Mouse (Mus musculus) neural tube, embryonic 15.5 days (tissue): ENCODE measurements around the gene Rrp7a. TPM values are rescaled to one million over a fixed set of nuclear protein-coding genes. Genes with fewer than 3 reads are reported as not detected.

Experiments used
- ATAC-seq: fragments of 200-750 bp; cut with Nextera tagmentation; 2 replicates; pipeline ENCODE4 v1.8.0; 2017; ENCODE audit warnings: mild to moderate bottlenecking, moderate TSS enrichment, moderate library complexity; ENCODE audit not compliant: low FRiP score
- H3K27ac ChIP-seq: fragments of 300-500 bp; sonication (generic); replicated peaks from 2 replicates; pipeline ENCODE4 v1.5.1; 2015; ENCODE audit warnings: mild to moderate bottlenecking, inconsistent platforms
- H3K27me3 ChIP-seq: fragments of 300-500 bp; sonication (generic); replicated peaks from 2 replicates; pipeline ENCODE4 v1.6.1; 2015; ENCODE audit warnings: inconsistent platforms
- H3K36me3 ChIP-seq: fragments of 300-500 bp; sonication (generic); 2 replicates; pipeline ENCODE4 v1.6.1; 2015; ENCODE audit warnings: inconsistent platforms
- H3K4me1 ChIP-seq: fragments of 300-500 bp; sonication (generic); 2 replicates; pipeline ENCODE4 v1.6.1; 2015; ENCODE audit warnings: inconsistent platforms
- H3K4me2 ChIP-seq: fragments of 300-500 bp; sonication (generic); 2 replicates; pipeline ENCODE4 v1.6.1; 2015; ENCODE audit warnings: inconsistent platforms, mild to moderate bottlenecking, moderate library complexity
- H3K4me3 ChIP-seq: fragments of 300-500 bp; sonication (generic); replicated peaks from 2 replicates; pipeline ENCODE4 v1.5.1; 2015; ENCODE audit warnings: mild to moderate bottlenecking, inconsistent platforms
- H3K9ac ChIP-seq: fragments of 300-500 bp; sonication (generic); replicated peaks from 2 replicates; pipeline ENCODE4 v1.6.1; 2015; ENCODE audit warnings: mild to moderate bottlenecking, inconsistent platforms
- H3K9me3 ChIP-seq: fragments of 300-500 bp; sonication (generic); replicated peaks from 2 replicates; pipeline ENCODE4 v1.6.1; 2016; ENCODE audit warnings: inconsistent platforms
- WGBS: fragments of 180-500 bp; shearing (Covaris S2); methylation state at CpG from one replicate; pipeline ENCODE4 v1.1.7; 2015; ENCODE audit warnings: mixed read lengths; 5-methylcytosine and 5-hydroxymethylcytosine counted together
- polyA plus RNA-seq: library from polyadenylated mRNA; unstranded; fragments of >200 nt; fragmentation: Nextera tagmentation; extraction: Ambion mirVana; gene quantifications from 2 replicates; pipeline ENCODE4 v1.2.1, GENCODE M21; 2015

The Rrp7a gene
- polyA plus RNA-seq, 1 experiment from 2014 or later: 77.4 TPM

DNA sequence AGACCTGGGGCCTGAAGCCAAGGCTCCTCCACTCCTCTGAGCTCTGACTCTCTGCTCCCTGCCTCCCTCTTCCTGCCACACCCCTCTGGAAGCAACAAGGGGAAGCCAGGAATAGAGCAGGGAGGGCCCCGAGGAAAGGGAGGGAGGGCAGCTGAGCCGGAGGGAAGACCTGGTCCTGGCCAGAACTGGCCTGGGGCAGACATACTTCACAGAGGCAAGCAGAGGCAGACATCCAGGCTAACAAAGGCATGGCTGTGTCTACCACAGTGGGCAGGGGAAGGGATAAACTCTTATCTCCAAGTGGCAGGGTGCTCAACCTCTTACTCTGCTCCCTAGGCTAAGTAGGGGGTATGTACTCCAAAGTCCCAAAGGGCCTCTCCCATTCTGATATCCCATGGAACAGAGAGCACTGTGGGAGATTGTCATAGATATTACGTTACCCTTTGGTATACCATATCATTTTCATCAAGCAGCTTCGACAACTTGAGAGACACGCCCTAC lies 42.4 kb upstream of the Rrp7a start:
- 83% methylated on average over 5 of the region's 5 CpGs for WGBS
- Histone ChIP-seq H3K9me3 (no peaks in the 10 kb centered on the region), H3K27ac (no peak overlapping the region), H3K9ac (no peak overlapping the region), H3K27me3 (no peaks in the 10 kb centered on the region), H3K36me3 (peaks cover 27% of the 10 kb centered on the region), H3K4me3 (no peak overlapping the region), H3K4me2 (no peak overlapping the region), H3K4me1 (peaks cover 28% of the 10 kb centered on the region)
- ATAC-seq: no peak

DNA sequence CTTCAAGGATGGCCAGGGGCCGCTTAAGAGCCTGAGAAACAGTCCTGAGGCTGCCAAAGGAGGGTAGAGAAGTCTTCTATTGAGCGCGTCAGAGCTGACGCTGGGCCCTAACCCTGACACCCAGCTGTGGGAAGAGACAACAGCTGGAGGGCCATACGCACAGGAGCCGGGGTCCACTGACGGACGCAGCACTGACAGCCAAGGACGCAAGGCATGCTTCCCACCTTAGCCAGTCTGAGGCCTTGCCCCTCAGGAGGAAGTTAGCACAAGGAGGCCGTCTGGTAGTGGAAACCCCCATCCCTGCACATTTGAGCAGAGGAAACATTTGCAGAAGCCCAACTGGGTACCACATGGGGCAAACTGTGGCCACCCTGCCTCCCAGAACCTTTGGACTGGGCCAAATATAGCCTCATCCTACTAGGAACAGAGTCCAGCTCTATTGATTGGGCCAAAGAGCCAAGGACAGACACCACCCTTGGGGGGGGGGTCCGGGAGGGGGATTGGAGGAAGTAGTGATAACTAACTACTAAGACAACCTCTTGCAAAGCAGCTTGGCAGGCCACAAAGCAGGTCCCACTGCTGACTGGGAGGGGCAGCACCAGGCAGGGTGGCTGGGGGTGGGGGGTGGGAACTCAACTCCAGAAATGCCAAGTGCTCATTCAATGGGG lies 40.4 kb upstream of the Rrp7a start:
- Histone ChIP-seq H3K4me1 (0 out of 2 replicates have a peak, but pooled peaks cover 11% of the 10 kb centered on the region), H3K4me3 (no peak overlapping the region), H3K36me3 (peaks cover 48% of the 10 kb centered on the region), H3K9ac (no peak overlapping the region), H3K9me3 (no peaks in the 10 kb centered on the region), H3K27me3 (no peaks in the 10 kb centered on the region), H3K4me2 (no peak overlapping the region), H3K27ac (no peak overlapping the region)
- no peak for ATAC-seq
- WGBS: 90% methylated on average over 11 of the region's 11 CpGs

DNA sequence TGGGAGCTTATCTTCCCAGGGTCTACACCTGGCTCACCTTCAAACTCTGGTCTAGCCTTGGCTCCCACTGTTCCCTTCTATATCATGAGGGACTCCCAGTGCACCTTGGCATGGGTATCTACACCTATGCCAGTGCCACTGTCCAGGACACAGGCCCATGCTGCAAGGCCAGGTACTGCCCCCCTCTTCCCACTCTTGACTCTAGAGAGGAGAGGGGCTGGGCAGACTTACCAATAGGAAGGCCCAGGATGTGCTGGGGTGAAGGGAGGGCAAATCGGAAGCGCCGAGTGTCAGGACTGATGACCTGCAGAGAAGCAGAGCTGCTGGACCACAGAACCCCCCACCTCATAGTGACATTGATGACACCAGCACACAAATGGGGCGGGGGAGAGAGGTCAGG lies 39.4 kb upstream of the Rrp7a start:
- no peak for ATAC-seq
- WGBS: 98% methylated on average over 4 of the region's 4 CpGs
- Histone ChIP-seq H3K36me3 (peaks cover 57% of the 10 kb centered on the region), H3K27me3 (no peaks in the 10 kb centered on the region), H3K9ac (no peak overlapping the region), H3K27ac (no peak overlapping the region), H3K4me2 (no peak overlapping the region), H3K4me1 (0 out of 2 replicates have a peak, but pooled peaks cover 8% of the 10 kb centered on the region), H3K9me3 (no peaks in the 10 kb centered on the region), H3K4me3 (no peak overlapping the region)

DNA sequence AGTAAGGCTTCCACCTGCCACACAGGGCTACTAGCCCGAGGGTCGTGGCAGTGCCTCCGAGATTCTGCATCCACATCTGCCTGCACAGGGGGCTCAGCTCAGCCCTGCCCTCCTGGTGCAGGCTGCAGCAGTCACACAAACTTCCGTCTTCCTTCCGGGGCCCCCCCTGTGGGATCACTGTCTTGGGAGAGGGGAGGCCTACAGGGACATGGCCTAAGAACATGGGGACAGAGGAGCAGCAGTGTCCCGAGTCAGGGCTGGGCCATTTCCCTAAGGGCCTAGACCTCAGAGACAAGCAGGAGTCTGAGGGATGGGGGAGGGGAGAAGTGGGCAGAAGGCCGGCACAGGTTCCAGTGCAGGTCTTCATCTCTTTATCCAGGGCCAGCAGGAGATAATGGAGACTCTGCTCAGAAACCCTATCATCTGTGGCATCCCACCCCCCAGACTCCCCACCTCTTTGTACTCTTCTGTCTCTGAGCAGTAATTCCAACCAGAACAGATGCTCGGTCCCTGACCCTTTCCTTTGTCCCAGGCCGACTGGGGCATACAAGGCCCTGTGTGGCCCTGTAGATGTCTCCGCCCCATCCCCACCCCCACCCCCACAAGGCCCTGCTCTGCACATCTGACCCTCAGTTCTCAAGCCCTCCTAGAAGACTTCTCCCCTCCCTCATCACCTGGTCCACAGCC lies 38.6 kb upstream of the Rrp7a start:
- H3K36me3 ChIP-seq: peaks cover 60% of the 10 kb centered on the region
- no peaks in the 10 kb centered on the region for H3K9me3 ChIP-seq
- 29% methylated on average over 10 of the region's 10 CpGs for WGBS
- no peaks in the 10 kb centered on the region for H3K4me1 ChIP-seq
- H3K27me3 ChIP-seq: no peaks in the 10 kb centered on the region
- H3K27ac ChIP-seq: no peak overlapping the region
- no peak overlapping the region for H3K9ac ChIP-seq
- no peak overlapping the region for H3K4me2 ChIP-seq
- ATAC-seq: no peak
- no peak overlapping the region for H3K4me3 ChIP-seq

DNA sequence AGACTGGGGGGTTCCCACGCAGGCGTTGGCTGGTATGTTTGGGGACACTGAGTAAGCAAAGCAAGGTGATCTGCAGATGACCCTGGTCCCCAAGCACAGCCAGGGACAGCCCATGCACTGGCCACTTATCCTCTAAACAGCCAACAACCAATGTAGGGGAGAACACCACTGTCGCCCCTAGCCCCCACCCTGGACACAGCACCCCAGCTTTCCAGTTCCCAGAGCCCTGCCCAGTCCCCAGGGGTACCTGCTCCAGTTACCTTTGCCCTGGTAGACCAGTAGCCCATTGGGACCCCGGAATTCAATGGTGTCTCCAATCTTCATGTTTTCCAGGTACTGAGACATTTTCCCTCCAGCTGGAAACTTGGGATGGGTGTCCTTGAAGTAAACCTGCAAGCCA lies 38.0 kb upstream of the Rrp7a start:
- Histone ChIP-seq H3K4me3 (no peak overlapping the region), H3K9me3 (no peaks in the 10 kb centered on the region), H3K27ac (no peak overlapping the region), H3K9ac (no peak overlapping the region), H3K4me2 (no peak overlapping the region), H3K36me3 (peaks cover 62% of the 10 kb centered on the region), H3K4me1 (no peaks in the 10 kb centered on the region), H3K27me3 (no peaks in the 10 kb centered on the region)
- WGBS: 94% methylated on average over 4 of the region's 4 CpGs
- ATAC-seq: no peak

DNA sequence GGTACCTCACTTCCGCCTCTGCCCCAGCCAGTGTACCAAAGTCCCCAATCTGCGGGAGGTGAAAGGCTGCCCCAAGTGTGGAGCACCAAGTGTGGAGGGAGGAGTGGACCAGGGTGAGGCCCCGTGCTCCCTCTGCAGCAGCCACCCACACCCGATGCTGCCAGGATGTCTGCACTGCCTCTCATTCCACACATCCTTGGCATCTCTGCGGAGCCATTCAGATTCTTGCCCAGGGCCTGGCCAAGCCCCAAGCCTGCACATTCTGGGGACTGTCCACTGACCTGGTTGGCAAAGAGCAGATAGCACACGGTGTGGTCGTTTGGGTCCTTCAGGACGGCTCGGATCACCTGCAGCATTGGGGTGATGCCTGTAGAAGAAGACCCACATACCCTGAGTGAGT lies 37.2 kb upstream of the Rrp7a start:
- no peaks in the 10 kb centered on the region for H3K27me3 ChIP-seq
- no peak overlapping the region for H3K4me3 ChIP-seq
- peaks cover 64% of the 10 kb centered on the region for H3K36me3 ChIP-seq
- H3K4me1 ChIP-seq: no peaks in the 10 kb centered on the region
- no peak overlapping the region for H3K4me2 ChIP-seq
- H3K9ac ChIP-seq: no peak overlapping the region
- no peaks in the 10 kb centered on the region for H3K9me3 ChIP-seq
- no peak for ATAC-seq
- 97% methylated on average over 9 of the region's 9 CpGs for WGBS
- H3K27ac ChIP-seq: no peak overlapping the region

DNA sequence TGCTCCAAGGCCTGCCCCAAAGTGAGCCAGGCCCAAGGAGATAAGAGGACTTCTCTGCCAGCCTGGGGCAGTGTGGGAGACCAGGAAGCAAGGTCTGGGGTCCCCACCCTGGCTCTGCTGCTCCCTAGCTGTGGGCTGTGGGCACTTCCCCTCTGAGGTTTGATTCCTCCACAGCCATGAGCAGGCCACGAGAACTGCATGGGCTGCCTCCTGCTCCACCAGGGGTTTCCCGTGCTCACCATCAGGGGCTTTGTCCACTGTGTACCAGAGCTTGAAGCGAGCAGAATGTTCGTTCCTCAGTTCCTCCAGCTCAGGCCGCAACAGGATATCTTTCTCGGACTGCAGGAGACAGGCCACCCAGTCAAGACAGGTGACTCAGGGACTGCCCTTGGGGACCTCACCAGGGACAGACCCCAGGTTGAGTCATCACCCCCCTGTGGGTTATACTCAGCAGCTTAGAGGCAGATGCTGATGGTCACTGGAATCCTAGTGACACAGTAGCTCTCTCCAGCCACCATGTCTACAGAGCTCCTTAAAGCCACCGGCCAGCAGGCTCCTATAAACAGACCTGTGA lies 36.1 kb upstream of the Rrp7a start:
- Histone ChIP-seq H3K27ac (no peak overlapping the region), H3K36me3 (peaks cover 69% of the 10 kb centered on the region), H3K4me2 (no peak overlapping the region), H3K4me3 (no peak overlapping the region), H3K27me3 (no peaks in the 10 kb centered on the region), H3K4me1 (no peaks in the 10 kb centered on the region), H3K9me3 (no peaks in the 10 kb centered on the region), H3K9ac (no peak overlapping the region)
- 98% methylated on average over 7 of the region's 7 CpGs for WGBS
- no peak for ATAC-seq

DNA sequence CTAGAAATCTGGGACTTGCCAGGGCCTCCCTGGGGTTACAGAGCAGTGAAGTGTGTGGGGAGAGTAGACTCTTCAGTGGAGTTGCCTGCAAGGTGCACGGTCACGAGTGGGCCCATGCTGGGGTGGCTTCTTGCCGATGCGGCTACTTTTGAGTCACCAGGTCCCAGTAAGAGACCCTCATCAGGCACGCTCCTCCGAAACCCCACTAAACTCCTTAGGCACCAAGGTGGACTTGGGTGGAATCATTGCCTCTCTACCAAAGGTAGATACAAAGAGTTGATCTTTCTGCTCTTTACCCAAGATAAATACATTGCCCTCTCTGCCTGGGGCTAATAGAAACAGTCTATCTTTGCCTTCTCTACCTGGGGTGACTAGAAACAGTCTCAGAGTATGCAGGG lies 35.1 kb upstream of the Rrp7a start:
- ATAC-seq: no peak
- H3K9ac ChIP-seq: no peak overlapping the region
- H3K36me3 ChIP-seq: peaks cover 67% of the 10 kb centered on the region
- H3K27me3 ChIP-seq: no peaks in the 10 kb centered on the region
- no peak overlapping the region for H3K27ac ChIP-seq
- 95% methylated on average over 6 of the region's 6 CpGs for WGBS
- H3K4me1 ChIP-seq: no peaks in the 10 kb centered on the region
- H3K4me2 ChIP-seq: no peak overlapping the region
- H3K9me3 ChIP-seq: no peaks in the 10 kb centered on the region
- no peak overlapping the region for H3K4me3 ChIP-seq

DNA sequence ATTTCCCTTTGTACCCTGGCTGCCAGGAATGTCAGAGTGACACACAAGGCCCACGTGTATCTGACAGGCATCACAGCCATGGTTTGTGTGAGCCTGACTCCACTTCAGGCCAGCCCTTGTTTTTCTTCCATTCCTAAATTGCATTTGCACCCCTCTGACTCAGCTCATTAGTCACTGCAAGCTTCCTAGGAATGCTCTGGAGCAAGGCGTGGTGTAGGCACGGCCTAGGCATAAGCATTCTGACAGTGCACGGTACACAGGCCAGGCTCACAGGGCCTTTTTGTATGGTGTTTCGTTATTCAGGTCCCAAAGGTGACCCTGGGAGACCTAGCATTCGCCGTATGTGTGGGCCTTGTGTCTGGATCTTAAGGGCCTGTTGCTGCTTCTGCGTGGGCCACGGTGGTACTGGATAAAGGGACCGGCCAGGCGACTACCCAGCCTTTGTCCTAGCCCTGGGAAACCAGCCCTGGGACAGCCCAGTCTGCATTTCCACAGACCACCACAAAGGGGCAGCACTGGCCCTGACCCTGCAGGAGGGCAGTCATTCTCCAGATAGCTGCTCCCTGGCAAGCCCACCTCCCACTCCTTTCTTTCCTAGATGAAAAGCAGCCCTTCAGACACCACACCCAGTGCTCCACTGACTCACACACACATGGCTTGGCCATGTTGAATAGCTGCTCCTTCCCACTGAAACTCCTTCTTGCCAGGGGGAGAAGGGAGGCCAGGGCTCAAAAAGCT lies 34.5 kb upstream of the Rrp7a start:
- 77% methylated on average over 11 of the region's 11 CpGs for WGBS
- Histone ChIP-seq H3K4me3 (no peak overlapping the region), H3K9ac (no peak overlapping the region), H3K4me1 (no peaks in the 10 kb centered on the region), H3K27ac (no peak overlapping the region), H3K27me3 (no peaks in the 10 kb centered on the region), H3K4me2 (no peak overlapping the region), H3K36me3 (peaks cover 61% of the 10 kb centered on the region), H3K9me3 (no peaks in the 10 kb centered on the region)
- no peak for ATAC-seq

DNA sequence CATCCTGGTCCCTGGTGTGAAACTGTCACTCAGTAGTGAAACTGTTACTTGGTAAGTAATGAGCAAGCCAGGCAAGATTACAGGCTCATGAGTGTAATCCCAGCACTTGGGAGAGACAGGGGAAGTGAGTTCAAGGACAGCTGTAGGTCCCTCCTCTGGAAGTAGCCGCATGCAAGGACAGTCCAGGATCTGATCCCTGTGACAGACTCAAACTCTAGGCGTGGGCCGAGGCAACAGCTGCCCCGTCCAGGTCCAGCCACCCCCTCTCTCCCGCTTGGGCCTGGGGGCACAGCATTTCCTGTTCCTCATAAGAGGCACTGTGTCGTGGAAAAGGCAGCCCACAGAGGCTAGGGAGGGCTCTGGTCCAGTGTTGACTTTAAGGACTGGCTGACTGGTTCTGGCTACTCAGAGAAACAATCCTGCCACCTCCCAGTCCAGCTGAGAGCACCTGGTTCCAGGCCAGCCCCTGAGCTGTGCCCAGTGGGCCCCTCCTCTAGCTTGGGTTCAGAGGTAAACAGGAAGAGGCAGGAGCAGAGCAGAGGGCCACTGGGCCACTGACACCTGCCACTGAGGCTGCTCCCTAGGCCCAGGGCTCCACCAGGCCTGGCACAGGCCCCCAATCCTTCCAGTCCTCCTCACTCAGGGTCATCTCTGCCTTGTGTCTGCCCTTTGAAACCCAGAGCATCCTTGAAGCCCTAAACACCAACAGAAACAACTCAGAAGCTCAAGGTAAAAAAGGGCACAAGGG lies 33.2 kb upstream of the Rrp7a start:
- H3K4me2 ChIP-seq: no peak overlapping the region
- ATAC-seq: no peak
- peaks cover 52% of the 10 kb centered on the region for H3K36me3 ChIP-seq
- no peaks in the 10 kb centered on the region for H3K27me3 ChIP-seq
- WGBS: 90% methylated on average over 6 of the region's 6 CpGs
- H3K4me1 ChIP-seq: no peaks in the 10 kb centered on the region
- no peak overlapping the region for H3K9ac ChIP-seq
- no peak overlapping the region for H3K4me3 ChIP-seq
- H3K9me3 ChIP-seq: no peaks in the 10 kb centered on the region
- no peak overlapping the region for H3K27ac ChIP-seq

DNA sequence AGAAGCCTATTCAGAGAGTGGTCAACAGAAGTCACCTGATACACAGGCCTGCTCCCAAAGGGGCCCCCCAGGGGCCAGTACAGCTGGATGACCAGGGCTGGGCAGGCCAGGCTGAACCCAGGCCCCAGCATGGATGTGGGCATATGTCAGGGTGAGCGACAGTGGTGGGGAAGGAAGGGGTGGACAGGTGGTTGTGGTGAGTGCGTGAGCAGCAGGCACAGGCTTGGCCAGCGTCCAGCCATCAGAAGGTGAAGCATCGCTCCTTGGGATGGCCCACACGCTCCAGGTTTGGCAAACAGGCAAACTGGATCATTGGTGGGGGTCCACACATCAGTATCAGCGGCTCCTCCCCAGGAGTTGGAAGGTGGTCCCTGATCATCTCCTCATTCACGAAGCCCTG lies 31.7 kb upstream of the Rrp7a start:
- no peak overlapping the region for H3K4me3 ChIP-seq
- no peak overlapping the region for H3K4me2 ChIP-seq
- no peaks in the 10 kb centered on the region for H3K27me3 ChIP-seq
- no peaks in the 10 kb centered on the region for H3K9me3 ChIP-seq
- peaks cover 37% of the 10 kb centered on the region for H3K36me3 ChIP-seq
- 94% methylated on average over 7 of the region's 7 CpGs for WGBS
- H3K9ac ChIP-seq: no peak overlapping the region
- peaks cover 5% of the 10 kb centered on the region; the same call in 1 of the 2 replicates for H3K4me1 ChIP-seq
- no peak for ATAC-seq
- H3K27ac ChIP-seq: no peak overlapping the region
